In the genomic region with DNA sequence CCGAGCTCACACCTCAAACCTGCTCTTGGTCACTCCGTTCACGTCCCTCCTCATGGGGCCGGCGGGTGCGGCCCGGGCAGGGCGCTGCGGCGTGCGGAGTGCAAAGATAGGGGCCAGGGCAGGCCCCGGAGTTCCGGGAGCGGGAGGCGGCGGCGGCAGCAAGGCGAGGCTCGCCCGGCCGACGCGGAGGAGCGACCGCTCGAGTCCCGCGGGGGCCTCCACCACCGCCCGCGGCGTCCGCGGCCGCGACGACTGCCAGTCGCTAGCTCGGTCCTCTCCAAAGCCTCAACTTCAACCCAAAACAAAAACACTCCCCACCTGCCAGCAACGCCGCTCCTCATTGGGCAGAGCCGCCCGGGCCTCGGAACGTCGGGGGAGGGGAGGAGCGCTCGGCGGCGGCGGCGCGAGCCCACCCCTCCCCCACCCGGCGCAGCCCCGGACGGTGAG, we compare ENCODE assay signal across 8 mouse cellular contexts. TPM values are rescaled to one million over a fixed set of nuclear protein-coding genes. Genes with fewer than 3 reads are reported as not detected.
DNase-seq lines count a peak whose midpoint lies in the region; ATAC-seq lines count a peak whose summit lies in the region.

No protein-coding gene starts in this region.

- peak overlapping the region; percentile 93 for H3K9ac ChIP-seq in hindbrain, embryonic 16.5 days (ENCODE audit: low read depth, low read length)

- peaks cover 42% of the 10 kb centered on the region for H3K79me2 ChIP-seq in macrophage (ENCODE audit: inconsistent target)

- peak; percentile 91 for ATAC-seq in hindbrain, embryonic 16.5 days

- H3K4me2 ChIP-seq in hindbrain, embryonic 16.5 days (ENCODE audit: low read length) = peak overlapping the region; percentile 97

- WGBS in hindbrain, embryonic 16.5 days = under 1% methylated on average over 36 of the region's 57 CpGs
- WGBS in macrophage (ENCODE audit: missing documents) = under 1% methylated on average over 42 of the region's 57 CpGs

- peak overlapping the region; percentile 92 for H3K27ac ChIP-seq in hindbrain, embryonic 16.5 days (ENCODE audit: low read depth, low read length)
- no peak overlapping the region for H3K27ac ChIP-seq in macrophage

- peaks cover 17% of the 10 kb centered on the region for H3K4me1 ChIP-seq in hindbrain, embryonic 16.5 days (ENCODE audit: control insufficient read depth, insufficient read depth, low read depth, low read length)

- H3K9me3 ChIP-seq in hindbrain, embryonic 16.5 days (ENCODE audit: control insufficient read depth, low read length) = no peaks in the 10 kb centered on the region

- no peaks in the 10 kb centered on the region for H3K27me3 ChIP-seq in hindbrain, embryonic 16.5 days (replicated peaks; ENCODE audit: control insufficient read depth, insufficient read depth, low read length)

- H3K36me3 ChIP-seq in hindbrain, embryonic 16.5 days (ENCODE audit: control insufficient read depth, insufficient read depth, low read length) = peaks cover under 1% of the 10 kb centered on the region; the same call in 1 of the 2 replicates
- H3K36me3 ChIP-seq in macrophage (ENCODE audit: inconsistent target) = no peaks in the 10 kb centered on the region

- peak; percentile 93 for DNase-seq in R1 (ENCODE audit: low read depth, low spot score)
- DNase-seq in cerebellum, postnatal 25 days = peak; percentile 98
- DNase-seq in frontal cortex, postnatal 36 days (ENCODE audit: low spot score in 2 of 2) = peak; percentile 91 to 94
- peak; percentile 90 to 93 for DNase-seq in left cerebral cortex, adult 18-20 months (ENCODE audit: low spot score in 2 of 2)
- peak; percentile 93 for DNase-seq in right cerebral cortex, adult 18-20 months
- peak; percentile 85 for DNase-seq in urinary bladder, postnatal 10 days (ENCODE audit: low spot score)

- peak overlapping the region; percentile 96 for H3K4me3 ChIP-seq in hindbrain, embryonic 16.5 days (ENCODE audit: low read length)
- peak overlapping the region; percentile 60 for H3K4me3 ChIP-seq in macrophage (ENCODE audit: inconsistent target)

RNA-seq across cellular contexts. Expression of a gene that starts 0.9 kb away (rescaled TPM):
- polyA plus RNA-seq in hindbrain, embryonic 16.5 days (2015; fragmentation: Nextera tagmentation; extraction: Ambion mirVana) = 20.9 and 26.3 TPM in 2 replicates
- total RNA-seq in left cerebral cortex, adult 18-20 months (2021) = 10 to 100 TPM; 33.4 to 35.9 TPM
- total RNA-seq in macrophage (2018; cell fraction: chromatin; rRNA removed) = 100 to 1,000 TPM in 5 of 26 experiments, 10 to 100 TPM in 21; 11.8 to 167 (median 73.9) TPM
- total RNA-seq in macrophage (2018; cell fraction: cytosol; rRNA removed) = 10 to 100 TPM in 18 of 26 experiments, 1 to 10 TPM in 8; 6.1 to 26.5 (median 12.5) TPM
- total RNA-seq in macrophage (2018; cell fraction: nucleus; rRNA removed) = 100 to 1,000 TPM in 1 of 26 experiments, 10 to 100 TPM in 25; 12.2 to 102 (median 33.8) TPM
- 6.5 to 19.0 TPM (median 13.4 TPM) in 3 replicates for polyA plus RNA-seq in macrophage (2018)

RNA-seq across cellular contexts. Expression of a gene that starts 43.8 kb away (rescaled TPM):
- 48.7 and 52.6 TPM in 2 replicates for polyA plus RNA-seq in hindbrain, embryonic 16.5 days (2015; fragmentation: Nextera tagmentation; extraction: Ambion mirVana)
- 10 to 100 TPM; 51.1 to 52.4 TPM for total RNA-seq in left cerebral cortex, adult 18-20 months (2021)
- total RNA-seq in macrophage (2018; cell fraction: chromatin; rRNA removed) = 100 to 1,000 TPM in 2 of 26 experiments, 10 to 100 TPM in 24; 51.8 to 108 (median 77.9) TPM
- 10 to 100 TPM; 33.2 to 51.2 (median 38.1) TPM for total RNA-seq in macrophage (2018; cell fraction: cytosol; rRNA removed)
- total RNA-seq in macrophage (2018; cell fraction: nucleus; rRNA removed) = 10 to 100 TPM; 53.6 to 98.9 (median 68.1) TPM
- polyA plus RNA-seq in macrophage (2018) = 19.0 to 20.5 TPM (median 19.3 TPM) in 3 replicates

RNA-seq across cellular contexts. Expression of a gene that starts 53.5 kb away (rescaled TPM):
- polyA plus RNA-seq in hindbrain, embryonic 16.5 days (2015; fragmentation: Nextera tagmentation; extraction: Ambion mirVana) = 6.1 and 7.7 TPM in 2 replicates
- total RNA-seq in left cerebral cortex, adult 18-20 months (2021) = 10 to 100 TPM; 34.9 to 36.2 TPM
- 100 to 1,000 TPM; 208 to 520 (median 259) TPM for total RNA-seq in macrophage (2018; cell fraction: chromatin; rRNA removed)
- total RNA-seq in macrophage (2018; cell fraction: cytosol; rRNA removed) = 10 to 100 TPM; 32.6 to 88.4 (median 41.6) TPM
- 100 to 1,000 TPM in 25 of 26 experiments, 10 to 100 TPM in 1; 99.5 to 296 (median 191) TPM for total RNA-seq in macrophage (2018; cell fraction: nucleus; rRNA removed)
- 15.1 to 22.0 TPM (median 19.2 TPM) in 3 replicates for polyA plus RNA-seq in macrophage (2018)
